Mouse (Mus musculus) G1E (cell line): ENCODE measurements around the gene Cnpy3.

ENCODE experiments used
- CTCF ChIP-seq: IDR thresholded peaks from 2 replicates; pipeline ENCODE4 v1.5.1; 2012; ENCODE audit warnings: low read depth, low read length, inconsistent platforms, mixed read lengths
- GATA1 ChIP-seq: IDR thresholded peaks from 2 replicates; pipeline ENCODE4 v1.6.1; 2012; ENCODE audit warnings: borderline replicate concordance, low read length, inconsistent platforms, mixed read lengths
- TAL1 ChIP-seq: conservative IDR thresholded peaks from 2 replicates; pipeline ENCODE4 v1.6.1; 2012; ENCODE audit warnings: low read depth, low read length, inconsistent platforms, mixed read lengths

DNA sequence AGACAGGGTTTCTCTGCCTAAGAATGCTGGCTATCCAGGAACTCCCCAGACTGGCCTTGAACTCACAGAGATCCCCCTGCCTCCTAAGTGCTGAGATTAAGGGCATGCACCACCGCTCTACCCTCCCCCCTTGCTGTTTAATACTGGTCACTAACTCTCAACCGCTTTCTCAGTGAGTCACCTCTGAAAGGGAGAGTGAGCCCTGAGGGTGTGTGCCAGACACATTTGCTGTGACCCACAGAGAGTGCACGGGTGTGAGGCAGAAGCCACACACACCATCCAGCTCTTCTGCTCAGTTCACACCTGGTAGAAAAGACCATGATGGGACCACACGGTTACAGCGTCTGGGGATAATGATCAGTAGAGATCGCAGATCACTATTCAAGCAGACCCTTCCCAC lies 53.5 kb downstream of the Cnpy3 start:
- TF ChIP-seq CTCF: no peak
- TF ChIP-seq GATA1: no peak
- TF ChIP-seq TAL1: no peak
